Mouse (Mus musculus) ES-Bruce4 (cell line): ENCODE results near the gene Cacng2.

Experiments
- CTCF ChIP-seq: IDR thresholded peaks from one replicate; pipeline ENCODE4 v1.8.1; 2011; ENCODE audit warnings: low read depth, low read length
- POLR2A ChIP-seq: IDR thresholded peaks from one replicate; pipeline ENCODE4 v1.8.1; 2011; ENCODE audit warnings: low read length; ENCODE audit not compliant: insufficient read depth

DNA sequence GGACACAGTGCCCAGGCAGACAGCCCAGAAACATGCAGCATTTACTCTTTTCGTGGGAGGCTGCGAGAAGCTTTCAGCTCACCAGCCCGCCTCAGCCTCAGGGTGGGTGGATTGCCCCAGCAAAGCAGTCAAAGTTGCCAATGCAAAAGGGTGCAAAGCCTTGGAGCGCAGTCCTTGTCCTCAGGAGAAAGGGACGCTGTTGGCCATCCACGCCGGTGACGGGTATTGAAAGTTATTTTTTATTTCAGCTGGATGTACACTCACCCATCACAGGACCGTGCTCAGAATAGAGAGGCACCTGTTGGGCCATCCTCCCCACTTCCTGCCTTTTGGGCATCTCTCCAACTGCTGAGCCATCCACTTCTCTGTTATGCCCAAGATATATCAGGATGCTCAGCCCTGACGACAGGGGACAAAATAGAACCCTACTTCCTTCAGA lies 140.4 kb downstream of the Cacng2 start:
- TF ChIP-seq CTCF (no peak), POLR2A (no peak)
